Mouse (Mus musculus): ENCODE measurements around the gene Rps3a1. TPM values are rescaled to one million over a fixed set of nuclear protein-coding genes. Genes with fewer than 3 reads are reported as not detected.

The Rps3a1 gene
- polyA plus RNA-seq, 1 experiment = 355 TPM

DNA sequence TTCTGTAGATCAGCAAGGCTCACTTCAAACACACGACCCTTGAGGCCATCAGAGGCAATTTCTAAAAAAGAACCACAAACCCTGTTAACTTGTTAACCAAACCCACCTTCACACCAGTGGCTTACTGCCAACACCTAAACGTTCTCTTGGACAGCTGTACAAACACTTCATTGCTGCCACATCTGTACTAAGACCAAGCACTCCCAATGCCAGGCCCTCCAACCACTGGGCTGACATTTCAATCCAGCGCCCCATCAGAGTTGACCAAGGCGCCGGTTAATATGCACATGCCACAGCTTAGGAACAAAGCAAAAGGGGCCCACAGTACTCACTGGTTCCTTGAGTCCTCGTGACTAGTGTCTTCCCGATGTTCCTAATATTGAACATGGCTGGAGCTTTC, 1.1 kb downstream of the Rps3a1 start:
- Histone ChIP-seq H3K79me3 (ENCODE audit: low read depth) (peaks cover 27% of the 10 kb centered on the region), H3K27me3 (ENCODE audit: control insufficient read depth, insufficient read depth, insufficient read length) (no peaks in the 10 kb centered on the region), H3K36me3 (ENCODE audit: control insufficient read depth, insufficient read depth) (peaks cover 49% of the 10 kb centered on the region), H3K79me2 (ENCODE audit: control insufficient read depth, insufficient read depth) (peaks cover 39% of the 10 kb centered on the region), H3K4me3 (ENCODE audit: insufficient read depth, poor library complexity, severe bottlenecking) (peak overlapping the region; percentile 89), H3ac (ENCODE audit: control insufficient read depth, insufficient read length, low read depth) (peak overlapping the region; percentile 95)
- TF ChIP-seq CEBPB (IDR thresholded peaks at IDR 0.05; ENCODE audit: low read depth) (no peak), USF1 (IDR thresholded peaks at IDR 0.05; ENCODE audit: low read depth) (no peak), CTCF (IDR thresholded peaks at IDR 0.05; ENCODE audit: control insufficient read depth, insufficient read depth, insufficient read length) (no peak), FOSL1 (IDR thresholded peaks at IDR 0.05; ENCODE audit: insufficient read depth, low read length, poor library complexity, severe bottlenecking) (no peak), MYOD1 (IDR thresholded peaks at IDR 0.05; ENCODE audit: control insufficient read depth, insufficient read length, low read depth) (peak; percentile 32), MAX (IDR thresholded peaks at IDR 0.05) (no peak)

- Histone ChIP-seq H3K79me3 (ENCODE audit: low read depth) (peaks cover 27% of the 10 kb centered on the region), H3K36me3 (ENCODE audit: control insufficient read depth, insufficient read depth) (peaks cover 62% of the 10 kb centered on the region), H3ac (ENCODE audit: control insufficient read depth, insufficient read length, low read depth) (no peak overlapping the region), H3K4me3 (ENCODE audit: insufficient read depth, poor library complexity, severe bottlenecking) (no peak overlapping the region), H3K79me2 (ENCODE audit: control insufficient read depth, insufficient read depth) (peaks cover 39% of the 10 kb centered on the region), H3K27me3 (ENCODE audit: control insufficient read depth, insufficient read depth, insufficient read length) (no peaks in the 10 kb centered on the region)
- TF ChIP-seq MYOG (IDR thresholded peaks at IDR 0.05; ENCODE audit: control insufficient read depth, extremely low read depth, insufficient read length) = no peak
- TF ChIP-seq USF1 (IDR thresholded peaks at IDR 0.05; ENCODE audit: low read depth) = no peak
- no peak for TF ChIP-seq CEBPB (IDR thresholded peaks at IDR 0.05; ENCODE audit: low read depth)
- TF ChIP-seq MAX (IDR thresholded peaks at IDR 0.05) = no peak
- TF ChIP-seq CTCF (IDR thresholded peaks at IDR 0.05; ENCODE audit: control insufficient read depth, insufficient read depth, insufficient read length) = no peak
- TF ChIP-seq MYOD1 (IDR thresholded peaks at IDR 0.05; ENCODE audit: control insufficient read depth, insufficient read length, low read depth) = no peak
- no peak for TF ChIP-seq FOSL1 (IDR thresholded peaks at IDR 0.05; ENCODE audit: insufficient read depth, low read length, poor library complexity, severe bottlenecking)
These were observed 2.8 kb downstream of the Rps3a1 start for GRCm38 (mm10) chr3:86139660-86140059.

GRCm38 (mm10) chr3:86136936-86137574, 5.4 kb downstream of the Rps3a1 start:
- peaks cover 62% of the 10 kb centered on the region for H3K36me3 ChIP-seq (ENCODE audit: control insufficient read depth, insufficient read depth)
- H3K27me3 ChIP-seq (ENCODE audit: control insufficient read depth, insufficient read depth, insufficient read length) = no peaks in the 10 kb centered on the region
- TF ChIP-seq MAX (IDR thresholded peaks at IDR 0.05) (no peak), FOSL1 (IDR thresholded peaks at IDR 0.05; ENCODE audit: insufficient read depth, low read length, poor library complexity, severe bottlenecking) (no peak), USF1 (IDR thresholded peaks at IDR 0.05; ENCODE audit: low read depth) (no peak), CTCF (IDR thresholded peaks at IDR 0.05; ENCODE audit: control insufficient read depth, insufficient read depth, insufficient read length) (no peak), MYOD1 (IDR thresholded peaks at IDR 0.05; ENCODE audit: control insufficient read depth, insufficient read length, low read depth) (no peak), MYOG (IDR thresholded peaks at IDR 0.05; ENCODE audit: control insufficient read depth, extremely low read depth, insufficient read length) (no peak), CEBPB (IDR thresholded peaks at IDR 0.05; ENCODE audit: low read depth) (no peak)
- H3K79me2 ChIP-seq (ENCODE audit: control insufficient read depth, insufficient read depth) = peaks cover 35% of the 10 kb centered on the region
- no peak overlapping the region for H3ac ChIP-seq (ENCODE audit: control insufficient read depth, insufficient read length, low read depth)
- no peak overlapping the region for H3K4me3 ChIP-seq (ENCODE audit: insufficient read depth, poor library complexity, severe bottlenecking)
- H3K79me3 ChIP-seq (ENCODE audit: low read depth) = peaks cover 26% of the 10 kb centered on the region

GRCm38 (mm10) chr3:86135886-86136563, 6.5 kb downstream of the Rps3a1 start:
- TF ChIP-seq MAX (IDR thresholded peaks at IDR 0.05) = no peak
- no peak for TF ChIP-seq FOSL1 (IDR thresholded peaks at IDR 0.05; ENCODE audit: insufficient read depth, low read length, poor library complexity, severe bottlenecking)
- TF ChIP-seq MYOD1 (IDR thresholded peaks at IDR 0.05; ENCODE audit: control insufficient read depth, insufficient read length, low read depth) = no peak
- no peak for TF ChIP-seq CTCF (IDR thresholded peaks at IDR 0.05; ENCODE audit: control insufficient read depth, insufficient read depth, insufficient read length)
- no peak for TF ChIP-seq USF1 (IDR thresholded peaks at IDR 0.05; ENCODE audit: low read depth)
- no peak for TF ChIP-seq CEBPB (IDR thresholded peaks at IDR 0.05; ENCODE audit: low read depth)
- TF ChIP-seq MYOG (IDR thresholded peaks at IDR 0.05; ENCODE audit: control insufficient read depth, extremely low read depth, insufficient read length) = no peak
- no peak overlapping the region for H3K4me3 ChIP-seq (ENCODE audit: insufficient read depth, poor library complexity, severe bottlenecking)
- no peak overlapping the region for H3ac ChIP-seq (ENCODE audit: control insufficient read depth, insufficient read length, low read depth)
- H3K79me3 ChIP-seq (ENCODE audit: low read depth) = peaks cover 16% of the 10 kb centered on the region
- H3K79me2 ChIP-seq (ENCODE audit: control insufficient read depth, insufficient read depth) = peaks cover 25% of the 10 kb centered on the region
- peaks cover 52% of the 10 kb centered on the region for H3K36me3 ChIP-seq (ENCODE audit: control insufficient read depth, insufficient read depth)
- no peaks in the 10 kb centered on the region for H3K27me3 ChIP-seq (ENCODE audit: control insufficient read depth, insufficient read depth, insufficient read length)

DNA sequence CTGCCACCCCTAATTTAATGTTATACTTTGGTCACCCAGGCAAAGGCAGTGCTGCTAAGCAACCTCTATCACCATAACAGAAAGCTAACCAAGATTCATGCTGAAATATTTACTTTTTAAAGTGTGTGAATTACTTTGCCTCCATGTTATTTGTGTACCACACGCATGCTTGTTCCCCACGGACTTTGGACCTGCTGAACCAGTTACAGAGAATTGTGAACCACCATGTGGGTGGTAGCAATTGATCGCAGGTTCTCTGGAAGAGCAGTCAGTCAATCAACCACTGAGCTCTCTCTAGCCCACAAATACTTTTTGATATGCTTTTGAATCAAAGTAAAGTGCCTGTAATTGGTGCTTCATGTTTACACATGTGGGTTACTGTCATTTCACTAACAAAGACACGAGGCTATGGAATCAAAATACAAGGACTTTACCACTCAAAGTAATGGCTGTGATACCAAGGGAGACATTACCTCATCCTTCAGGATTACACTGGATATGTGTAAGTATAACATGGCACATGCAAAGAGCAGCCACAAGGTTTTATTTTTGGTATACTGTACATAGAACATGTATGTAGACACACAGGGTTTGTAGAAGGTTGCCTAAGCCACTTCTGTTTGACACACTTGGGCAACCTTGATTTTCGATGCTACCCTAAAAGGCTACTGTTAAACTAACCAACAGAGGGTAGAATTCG, 7.4 kb downstream of the Rps3a1 start:
- H3K79me2 ChIP-seq (ENCODE audit: control insufficient read depth, insufficient read depth) = peaks cover 15% of the 10 kb centered on the region
- TF ChIP-seq MAX (IDR thresholded peaks at IDR 0.05) = no peak
- no peak for TF ChIP-seq MYOD1 (IDR thresholded peaks at IDR 0.05; ENCODE audit: control insufficient read depth, insufficient read length, low read depth)
- TF ChIP-seq CEBPB (IDR thresholded peaks at IDR 0.05; ENCODE audit: low read depth) = no peak
- no peak for TF ChIP-seq MYOG (IDR thresholded peaks at IDR 0.05; ENCODE audit: control insufficient read depth, extremely low read depth, insufficient read length)
- no peak for TF ChIP-seq FOSL1 (IDR thresholded peaks at IDR 0.05; ENCODE audit: insufficient read depth, low read length, poor library complexity, severe bottlenecking)
- TF ChIP-seq CTCF (IDR thresholded peaks at IDR 0.05; ENCODE audit: control insufficient read depth, insufficient read depth, insufficient read length) = no peak
- no peak for TF ChIP-seq USF1 (IDR thresholded peaks at IDR 0.05; ENCODE audit: low read depth)
- no peak overlapping the region for H3K4me3 ChIP-seq (ENCODE audit: insufficient read depth, poor library complexity, severe bottlenecking)
- H3K79me3 ChIP-seq (ENCODE audit: low read depth) = peaks cover 7% of the 10 kb centered on the region
- H3ac ChIP-seq (ENCODE audit: control insufficient read depth, insufficient read length, low read depth) = no peak overlapping the region
- no peaks in the 10 kb centered on the region for H3K27me3 ChIP-seq (ENCODE audit: control insufficient read depth, insufficient read depth, insufficient read length)
- peaks cover 43% of the 10 kb centered on the region for H3K36me3 ChIP-seq (ENCODE audit: control insufficient read depth, insufficient read depth)
